Mouse (Mus musculus) erythroid progenitor cell, adult 5-6 weeks (primary cell): ENCODE measurements at regions not wholly inside any gene's neighbourhood (a gene's known extent, or its start where the extent isn't known, plus 50 kb on each side); places are given as distances from the start of the nearest gene placed in this dataset.

Experiments
- ATAC-seq: replicated peaks from 2 replicates; pipeline ENCODE4 v1.8.0; 2016; ENCODE audit warnings: moderate number of reproducible peaks, mild to moderate bottlenecking, moderate TSS enrichment, inconsistent platforms; ENCODE audit not compliant: poor library complexity, low FRiP score, severe bottlenecking

DNA sequence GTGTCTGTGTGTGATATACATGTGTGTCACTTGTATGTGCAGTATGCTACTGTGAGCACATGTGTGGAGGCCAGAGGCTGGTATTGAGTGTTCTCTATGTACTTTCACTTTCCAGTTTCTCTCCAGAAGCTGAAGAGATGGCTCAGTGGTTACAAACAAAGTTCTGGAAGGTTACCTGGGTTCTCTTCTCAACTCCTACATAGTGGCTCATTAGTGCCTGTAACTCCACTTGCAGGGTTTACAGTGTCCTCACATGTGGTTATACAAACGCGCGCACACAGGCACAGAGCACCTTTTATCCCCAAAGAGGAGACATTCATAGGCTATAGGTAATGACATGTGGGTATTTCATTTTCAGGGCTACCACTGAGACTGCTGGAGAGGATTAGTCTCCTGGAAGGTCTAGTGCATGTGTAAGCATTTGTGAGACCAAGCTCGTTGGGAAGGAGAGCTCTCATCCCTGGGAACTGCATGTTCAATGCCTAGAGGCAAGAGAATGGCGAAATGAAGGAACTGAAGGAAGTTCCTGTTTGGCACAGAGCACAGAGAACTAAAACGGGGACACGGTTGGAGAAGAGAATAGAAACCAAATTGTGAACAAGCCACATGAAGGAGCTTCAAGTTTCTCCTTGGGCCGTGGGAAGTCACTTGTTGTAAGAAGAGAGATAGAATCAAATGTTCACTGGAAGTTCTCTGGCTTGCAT lies 153.7 kb downstream of the Cog6 start:
- no peak for ATAC-seq

DNA sequence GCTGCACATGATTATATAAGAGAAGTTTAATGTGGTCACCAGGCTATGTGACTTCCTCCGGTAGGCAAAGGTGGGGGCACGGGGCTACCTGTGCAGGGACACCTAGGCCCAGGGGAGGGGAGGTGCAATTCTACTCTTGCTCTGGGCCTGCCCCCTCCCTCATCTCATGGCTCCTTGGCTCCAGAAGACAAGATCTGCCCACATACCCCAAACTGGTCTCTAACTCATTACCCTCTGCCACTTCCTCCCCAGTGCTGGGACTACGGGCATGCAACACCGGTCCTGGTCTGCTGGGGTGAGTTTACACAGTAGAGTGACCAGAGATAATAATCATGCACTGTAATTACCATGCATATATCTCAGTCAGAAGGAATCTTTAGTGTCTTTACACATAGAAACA lies 155.0 kb downstream of the Cog6 start:
- ATAC-seq, result no peak

DNA sequence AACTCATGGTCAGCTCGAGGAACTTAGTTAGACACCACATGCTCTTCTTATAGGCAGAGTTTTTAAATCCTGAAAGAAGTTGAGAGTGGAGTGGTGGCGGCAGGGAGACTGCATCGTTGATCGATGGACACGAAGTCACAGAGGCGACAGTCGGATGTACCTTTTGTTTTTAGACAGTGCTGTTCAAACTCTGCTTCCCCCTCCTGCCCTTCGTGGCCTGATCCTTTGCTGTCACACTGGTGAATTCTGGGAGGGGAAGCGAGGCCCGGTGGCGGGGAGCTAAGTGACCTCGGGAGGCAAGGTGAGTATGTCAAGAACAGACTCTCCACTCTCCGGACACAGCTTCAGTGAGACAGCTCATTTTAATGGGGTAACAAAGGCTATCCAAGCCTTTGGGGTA lies 155.5 kb downstream of the Cog6 start:
- ATAC-seq, result no peak

DNA sequence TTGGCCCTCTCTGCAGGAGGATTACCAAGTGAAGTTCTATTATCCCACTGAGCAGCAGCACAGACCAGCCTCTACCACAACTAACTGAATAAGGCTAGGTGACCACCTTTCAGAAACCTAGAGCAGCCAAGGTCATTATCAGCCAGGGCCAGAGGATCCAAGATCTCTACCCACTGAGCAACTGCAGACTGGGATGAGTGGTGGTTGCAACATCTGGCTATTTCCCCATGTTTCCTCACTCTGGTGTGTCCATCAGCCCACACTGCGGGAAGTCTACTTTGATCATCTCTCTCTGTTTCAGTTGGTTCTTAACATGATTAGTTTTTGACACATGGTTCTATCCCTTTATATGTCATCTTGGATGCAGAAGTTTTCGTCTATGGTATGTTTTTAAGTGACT lies 157.2 kb downstream of the Cog6 start:
- no peak for ATAC-seq

DNA sequence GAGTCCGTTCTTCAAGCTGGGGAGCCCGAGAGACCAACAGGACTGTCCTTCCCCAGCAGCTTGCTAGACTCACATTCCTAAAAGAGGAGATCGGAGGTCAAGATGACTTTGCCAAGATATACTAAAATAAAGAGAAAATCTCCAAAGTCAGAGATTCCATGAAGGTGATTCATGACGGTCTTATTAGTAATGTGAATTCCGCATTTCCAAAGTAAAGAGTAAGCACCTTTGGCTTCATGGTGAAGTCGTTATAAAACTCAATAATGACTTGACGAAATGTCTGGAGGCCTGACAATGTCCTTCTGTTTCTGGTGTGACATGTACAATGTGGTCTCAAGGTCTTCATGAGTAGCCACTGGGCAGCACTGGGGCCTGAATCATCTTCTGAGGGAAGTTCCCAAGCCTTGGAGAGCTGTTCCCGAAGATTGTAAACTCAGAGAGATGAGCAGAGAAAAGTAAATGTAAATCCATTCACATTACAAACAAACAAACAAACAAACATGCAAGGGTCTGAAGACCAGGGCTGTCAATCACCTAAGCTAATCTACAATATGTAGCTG lies 157.7 kb downstream of the Cog6 start:
- ATAC-seq, result no peak

DNA sequence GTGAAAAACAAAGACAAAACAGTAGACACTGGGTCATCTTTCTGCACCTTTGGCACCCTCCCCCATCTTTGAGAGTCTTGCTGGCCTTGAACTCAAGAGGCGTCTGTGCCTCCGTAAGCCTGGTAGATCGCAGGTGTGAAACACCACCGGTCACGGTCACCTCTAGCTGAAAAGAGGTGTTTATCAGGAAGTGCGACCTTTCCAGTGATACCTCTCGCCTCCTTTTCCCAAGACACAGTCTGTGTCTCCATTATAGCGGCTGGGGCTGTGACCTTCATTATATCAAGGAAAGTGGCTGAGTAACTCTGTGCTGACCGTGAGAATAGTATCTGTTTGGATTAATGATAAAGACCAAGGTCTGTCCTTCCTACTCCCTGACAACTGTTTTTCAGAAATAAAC lies 158.8 kb downstream of the Cog6 start:
- ATAC-seq, result no peak

DNA sequence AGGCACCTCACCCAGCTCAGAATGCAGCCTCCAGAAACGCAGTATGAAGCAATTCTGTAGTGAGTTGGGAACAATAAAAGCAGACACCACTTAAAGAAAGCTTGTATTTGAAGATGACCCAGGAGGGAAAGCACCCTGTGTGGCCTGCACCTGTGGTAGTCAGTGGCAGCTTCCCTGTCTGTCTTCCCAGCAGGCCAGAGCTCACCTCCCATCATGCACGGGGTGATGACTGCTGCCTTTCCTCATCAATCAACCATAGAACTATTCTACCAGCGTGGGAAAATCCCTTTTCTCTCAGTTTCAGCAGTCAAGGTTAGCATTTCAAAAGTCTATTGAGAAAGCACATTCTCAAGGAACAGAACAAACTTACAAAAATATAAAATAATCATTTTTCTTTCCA lies 160.0 kb downstream of the Cog6 start:
- no peak for ATAC-seq

DNA sequence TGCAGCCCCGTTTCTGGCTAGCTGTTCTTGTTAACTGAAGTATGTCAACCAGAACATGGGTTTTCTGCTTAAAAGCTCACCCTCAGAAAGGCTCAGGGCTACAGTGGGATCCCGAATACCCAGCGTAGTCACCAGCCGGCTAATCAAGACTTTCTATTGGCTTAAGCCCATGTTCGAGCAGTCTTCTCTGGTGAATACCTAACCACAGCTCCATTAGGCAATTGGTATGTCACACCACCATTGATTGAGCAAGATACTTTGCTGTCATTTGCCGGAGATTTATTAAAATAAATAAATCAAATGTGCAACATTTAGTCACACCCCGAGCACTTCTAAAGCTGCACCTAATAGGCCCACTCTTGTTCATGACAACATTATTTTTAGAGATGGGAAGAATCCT lies 162.5 kb downstream of the Cog6 start:
- ATAC-seq, result no peak

DNA sequence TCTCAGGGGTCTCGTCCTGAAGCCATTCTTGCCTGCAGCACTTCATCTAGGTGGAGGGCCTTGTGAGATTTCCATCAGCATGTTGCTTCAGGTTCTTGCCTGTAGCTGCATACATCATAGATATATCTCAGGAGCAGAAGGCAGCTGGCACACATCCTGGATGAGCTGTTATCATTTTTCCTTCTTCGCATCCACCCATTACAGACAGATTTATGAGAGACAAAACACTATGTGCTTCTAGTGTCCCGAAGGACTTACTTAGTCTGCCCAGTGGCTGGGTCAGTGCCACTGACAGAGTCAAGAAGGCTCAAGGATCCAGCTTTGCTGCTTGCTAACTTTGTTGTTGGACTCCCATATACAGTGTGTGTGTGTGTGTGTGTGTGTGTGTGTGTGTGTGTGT lies 163.9 kb downstream of the Cog6 start:
- no peak for ATAC-seq

DNA sequence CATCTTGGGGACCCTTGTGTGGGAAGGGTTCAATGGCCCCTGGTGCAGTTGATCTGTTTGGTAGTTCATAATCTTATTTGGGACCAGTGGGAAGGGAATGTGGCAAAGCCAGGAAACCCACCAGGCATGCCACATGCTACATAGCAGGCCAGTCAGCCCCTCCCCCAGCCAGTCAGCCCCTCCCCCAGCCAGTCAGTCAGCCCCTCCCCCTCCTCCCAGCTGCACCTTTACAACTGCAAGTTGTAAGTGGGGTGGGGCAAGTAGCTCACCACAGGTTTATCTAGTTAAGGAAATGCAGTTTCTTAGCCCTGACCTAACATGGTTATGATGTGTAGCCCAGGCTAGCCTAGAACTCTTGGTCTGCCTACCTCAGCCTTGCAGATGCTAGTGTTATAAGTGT lies 171.9 kb downstream of the Cog6 start:
- ATAC-seq, result no peak

DNA sequence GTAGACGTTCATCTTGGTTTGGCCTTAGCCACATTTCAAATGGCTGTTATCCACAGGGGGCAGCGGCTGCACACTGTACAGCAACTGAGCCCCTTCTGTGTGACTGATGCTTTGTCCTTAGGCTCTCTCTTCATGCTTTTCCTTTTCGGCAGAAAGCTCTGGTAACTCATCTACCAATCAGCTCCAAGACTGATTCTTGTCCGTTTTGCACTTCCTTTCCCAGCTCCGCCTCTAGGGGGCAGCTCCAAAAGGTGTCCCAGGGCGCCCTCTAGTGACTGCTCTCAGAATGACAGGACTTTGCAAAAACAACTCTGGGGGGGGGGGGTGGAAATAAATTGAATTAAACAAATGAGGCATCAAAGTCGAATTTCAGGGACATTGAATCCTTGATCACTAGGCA lies 173.0 kb downstream of the Cog6 start:
- ATAC-seq, result peak; percentile 57; the same call in 1 of the 2 replicates

DNA sequence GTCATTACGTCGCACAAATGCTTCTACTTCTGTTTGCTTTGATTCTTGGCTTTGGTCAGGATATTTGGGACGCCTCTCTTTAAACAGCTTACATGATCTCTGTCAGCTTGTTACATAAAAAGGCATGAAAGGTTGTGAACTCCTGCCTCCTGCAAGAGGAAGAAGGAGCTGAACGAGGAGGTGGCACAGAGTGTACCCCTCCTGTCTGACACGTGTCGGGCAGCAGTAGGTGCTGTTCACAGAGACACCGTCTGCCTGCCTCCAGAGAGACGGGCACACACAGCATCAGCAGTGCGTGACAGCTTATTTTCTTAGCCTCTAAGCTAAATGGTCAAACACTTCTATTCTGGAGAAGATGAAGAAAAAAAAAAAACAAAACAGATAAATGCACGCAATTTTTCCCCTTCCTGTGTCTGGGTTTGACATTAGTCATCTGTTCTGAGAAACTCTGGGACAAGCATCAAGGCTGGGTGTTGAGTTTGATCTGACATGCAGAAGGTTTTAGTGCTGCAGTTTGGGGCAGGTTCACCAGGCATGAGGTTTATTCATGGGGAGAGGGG lies 174.1 kb downstream of the Cog6 start:
- ATAC-seq, result no peak

DNA sequence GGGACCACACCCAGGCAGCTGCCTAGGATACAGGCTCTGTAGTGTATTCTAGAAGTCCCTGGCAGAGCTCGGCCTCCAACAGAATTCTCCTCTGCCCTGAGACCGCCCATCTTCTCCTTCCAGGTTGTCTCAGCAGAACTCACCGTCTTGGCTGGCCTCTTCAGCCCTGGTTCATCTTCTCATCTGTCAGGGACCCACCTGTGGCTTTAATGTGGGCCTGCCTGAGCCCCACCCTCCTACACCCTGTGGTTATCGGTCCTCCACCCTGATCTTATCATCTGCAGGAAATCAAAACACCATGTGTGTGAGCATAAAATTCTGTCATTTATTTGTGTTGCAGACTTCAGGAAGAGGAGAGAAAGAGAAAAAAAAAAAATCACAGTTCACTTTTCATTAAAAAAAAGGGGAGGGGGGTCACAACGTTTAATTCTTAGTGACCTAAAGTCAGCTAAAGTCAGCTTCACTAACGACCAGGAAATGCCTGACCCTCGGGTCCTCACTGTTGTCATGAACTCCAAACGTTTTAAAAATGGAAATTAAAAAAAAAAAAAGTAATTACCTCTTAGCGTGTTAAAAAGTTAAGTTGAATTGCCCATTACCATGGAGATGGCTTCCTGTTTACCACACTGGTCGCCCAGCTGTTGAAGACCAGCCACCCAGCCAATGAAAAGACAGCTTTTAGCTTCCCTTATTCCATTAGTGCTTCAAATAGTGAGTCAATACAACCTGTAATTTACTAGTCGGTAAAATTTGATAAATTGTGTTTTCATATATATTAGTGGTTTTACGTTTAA lies 176.7 kb downstream of the Cog6 start:
- ATAC-seq, result no peak

DNA sequence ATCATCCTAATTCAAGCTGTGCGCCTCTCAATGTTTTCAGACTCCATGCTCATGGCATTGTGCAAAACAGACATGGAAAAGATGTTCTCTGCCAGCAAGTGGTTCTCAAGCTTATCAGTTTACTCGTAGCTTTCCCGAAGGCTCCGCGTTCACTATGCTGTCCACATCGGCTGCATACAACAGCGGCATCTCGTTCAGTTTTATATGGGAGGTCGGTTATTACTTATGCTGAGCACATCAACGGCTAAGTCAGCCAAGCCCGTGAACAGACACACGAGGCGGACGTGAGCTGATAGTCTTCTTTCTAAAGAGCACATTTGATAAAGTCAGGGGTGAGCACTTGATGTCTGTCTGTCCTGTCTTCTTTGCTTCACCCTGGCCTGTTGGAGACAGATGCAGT lies 179.0 kb downstream of the Cog6 start:
- ATAC-seq, result no peak

DNA sequence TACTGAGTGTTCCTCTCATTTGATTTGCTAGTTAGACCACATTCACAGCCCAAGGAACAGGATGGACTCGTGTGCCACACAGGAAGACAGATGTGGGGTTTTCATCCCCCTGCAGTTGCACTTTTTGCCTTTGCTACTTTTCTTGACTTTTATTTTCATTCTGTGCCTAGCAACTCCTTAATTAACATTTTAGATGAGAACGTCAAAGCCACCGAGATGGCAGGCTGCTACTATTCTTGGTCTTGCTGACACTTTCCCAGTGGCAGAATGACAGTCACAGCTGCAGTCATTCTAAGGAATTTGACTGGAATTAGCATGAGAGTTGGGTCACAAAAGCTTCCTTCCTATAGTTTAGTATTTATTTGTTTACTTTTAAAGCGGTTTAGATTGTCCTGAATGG lies 179.5 kb downstream of the Cog6 start:
- ATAC-seq, result no peak

DNA sequence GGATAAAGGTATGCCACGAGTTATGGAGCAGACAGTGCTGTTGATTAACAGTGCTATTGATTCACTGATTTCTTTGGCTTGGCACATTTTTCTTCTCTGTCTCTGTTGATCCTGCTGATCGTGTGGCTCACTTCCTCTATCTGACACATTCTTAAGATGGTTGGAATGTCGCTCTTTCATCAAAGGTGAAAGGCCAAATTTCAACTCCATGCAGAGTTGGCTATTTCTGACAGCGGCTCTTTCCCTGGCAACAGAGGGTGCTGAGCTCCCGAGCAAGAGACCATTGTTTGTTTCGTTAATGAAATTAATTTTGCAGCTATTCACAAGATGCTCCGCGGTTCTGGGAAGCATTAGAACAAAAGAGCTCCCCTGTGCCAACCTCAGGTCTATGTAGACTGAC lies 180.3 kb downstream of the Cog6 start:
- ATAC-seq, result no peak

DNA sequence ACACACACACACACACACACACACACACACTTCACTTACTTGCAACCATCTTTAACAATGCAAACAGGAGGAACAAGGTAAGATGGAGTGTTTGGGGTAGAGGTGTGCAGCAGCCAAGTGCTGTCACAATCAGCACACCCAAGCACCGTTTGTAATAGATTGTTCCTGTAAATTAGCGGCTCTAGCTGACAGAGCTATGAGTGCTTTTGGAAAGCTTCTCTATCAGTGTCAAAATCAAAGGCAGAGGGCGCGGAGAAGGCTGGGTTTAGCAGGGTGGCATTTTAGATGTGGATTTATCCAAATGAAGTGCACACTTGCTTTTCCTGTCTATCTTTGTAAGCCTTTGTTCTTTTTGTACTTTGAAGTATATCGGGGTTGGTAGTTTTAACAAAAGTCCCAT lies 184.6 kb downstream of the Cog6 start:
- ATAC-seq, result no peak

DNA sequence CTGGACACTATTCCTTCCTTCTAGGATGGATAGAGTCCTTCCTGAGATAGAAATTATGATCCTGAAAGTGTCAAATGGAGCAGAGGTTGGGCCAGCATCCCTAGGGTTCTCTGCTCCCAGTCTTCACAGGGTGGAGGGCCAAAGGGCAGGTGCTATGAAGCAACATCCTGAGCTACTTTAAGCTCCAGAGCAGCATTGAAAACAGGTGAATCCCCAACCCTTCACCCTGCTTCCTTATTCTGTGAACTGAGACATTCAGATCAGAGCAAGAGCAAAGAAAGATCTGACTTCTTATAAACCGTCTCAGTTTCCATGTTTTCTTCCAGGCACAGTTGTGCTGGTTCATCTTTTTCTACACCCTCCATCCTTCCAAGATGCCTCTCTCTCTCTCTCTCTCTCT lies 185.1 kb downstream of the Cog6 start:
- ATAC-seq, result no peak

DNA sequence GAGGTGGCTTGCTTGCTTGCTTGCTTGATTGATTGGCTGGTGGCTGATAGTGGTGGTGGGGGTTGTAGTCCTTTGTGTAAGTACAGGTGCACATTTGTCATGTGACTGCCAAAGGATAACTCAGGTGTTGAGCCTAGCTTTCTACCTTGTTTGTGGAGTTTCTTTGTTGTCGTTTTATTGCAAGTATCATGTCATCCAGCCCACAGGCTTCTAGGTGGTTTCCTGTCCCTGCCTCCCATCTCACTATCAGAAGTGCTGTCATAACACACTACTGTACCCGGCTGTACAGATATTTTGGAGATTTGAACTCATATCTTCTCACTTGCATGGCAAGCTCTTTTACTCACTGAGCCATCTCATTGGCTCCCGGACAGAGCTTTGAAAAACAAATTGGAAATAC lies 186.9 kb downstream of the Cog6 start:
- ATAC-seq, result no peak

DNA sequence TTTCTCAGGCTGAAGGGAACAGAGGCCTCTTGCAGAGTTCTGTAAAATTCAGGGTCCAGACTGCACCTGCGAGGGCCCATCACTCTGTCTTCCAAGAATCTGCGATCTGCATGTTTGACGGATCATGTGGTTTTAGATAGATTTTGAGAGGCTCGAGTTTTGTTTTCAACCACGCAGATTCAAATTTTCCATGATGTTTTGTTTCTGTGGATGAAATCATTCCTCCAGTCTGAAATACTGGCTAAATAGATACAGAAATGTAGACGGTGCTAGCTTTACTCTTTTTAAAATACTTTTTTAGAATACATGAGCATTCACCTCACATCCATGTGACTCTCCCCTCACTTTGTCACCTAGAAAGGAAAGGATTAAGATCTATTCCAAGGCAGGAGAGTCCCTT lies 188.0 kb downstream of the Cog6 start:
- ATAC-seq, result no peak

DNA sequence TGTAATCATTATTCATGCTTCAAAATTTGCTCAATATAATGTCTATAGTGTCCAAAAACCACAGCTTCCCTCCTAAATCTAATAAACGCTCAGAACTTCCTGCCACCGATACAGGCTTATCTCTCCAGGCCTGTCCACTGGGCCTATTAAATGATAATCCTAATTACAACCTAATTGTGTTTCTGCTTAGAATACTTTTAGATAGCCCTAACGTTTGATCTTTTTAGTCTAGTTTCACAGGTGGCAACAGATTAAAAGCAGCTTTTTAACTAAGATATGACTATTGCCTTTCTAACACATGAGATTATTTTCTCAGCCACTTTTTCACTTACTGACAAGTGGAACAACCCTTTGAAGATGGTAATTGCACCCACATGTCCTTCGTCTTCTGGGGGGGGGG lies 188.6 kb downstream of the Cog6 start:
- ATAC-seq, result no peak
